Mouse (Mus musculus): Measurements from ENCODE around the gene Tceanc2. TPM values are rescaled to one million over a fixed set of nuclear protein-coding genes. Genes with fewer than 3 reads are reported as not detected.

Tceanc2 gene
- polyA plus RNA-seq (2015; fragmentation: Nextera tagmentation; extraction: Ambion mirVana): 20.5 and 36.9 TPM in 2 replicates

DNA sequence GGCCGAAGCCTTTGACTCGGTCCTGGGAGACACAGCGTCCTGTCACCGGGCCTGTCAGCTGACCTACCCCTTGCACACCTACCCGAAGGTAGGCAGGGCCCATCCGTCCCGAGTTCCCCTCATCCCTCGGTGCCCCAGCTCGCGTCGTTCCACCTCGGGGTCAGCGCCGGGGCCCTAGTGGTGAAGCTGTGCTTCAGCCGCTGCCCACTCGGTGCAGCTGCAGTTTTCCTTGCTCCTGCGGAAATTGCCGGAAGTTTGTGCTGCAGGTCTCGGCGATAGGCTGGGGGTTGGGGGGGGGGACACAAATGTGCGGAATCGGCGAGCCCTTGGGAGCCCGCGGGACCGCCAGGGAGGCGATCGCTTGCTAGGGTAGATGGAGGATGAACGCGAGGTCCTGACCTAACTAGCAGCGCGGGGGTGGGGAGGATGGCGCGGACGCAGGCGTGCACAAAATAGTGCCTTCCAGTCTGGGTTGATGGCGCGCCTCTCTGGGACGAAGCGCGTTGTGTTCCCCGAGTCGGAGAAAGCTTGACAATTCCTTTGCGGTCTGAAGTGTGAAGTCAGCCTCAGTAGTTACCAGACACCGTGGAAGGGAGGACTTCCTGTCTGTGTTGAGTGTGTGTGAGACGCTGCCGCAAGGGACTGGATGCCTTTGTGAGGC is at the start of gene Tceanc2:
TSS of gene Tceanc2 (minus strand) at position 287 of the 661 bp plus-strand sequence.
- H3K27me3 ChIP-seq: no peaks in the 10 kb centered on the region
- WGBS: under 1% methylated on average over 47 of the region's 47 CpGs
- ATAC-seq (ENCODE audit: low read depth): peak; percentile 67
- H3K4me3 ChIP-seq: peak within 1 kb of the TSS; percentile 95
- peaks cover 11% of the 10 kb centered on the region for H3K36me3 ChIP-seq
- no peaks in the 10 kb centered on the region for H3K9me3 ChIP-seq
- H3K4me1 ChIP-seq (replicated peaks): peaks cover 48% of the 10 kb centered on the region
- H3K4me2 ChIP-seq: peak within 1 kb of the TSS; percentile 65
- peak within 1 kb of the TSS; percentile 99 for H3K27ac ChIP-seq (replicated peaks)
- H3K9ac ChIP-seq: peak within 1 kb of the TSS; percentile 94

DNA sequence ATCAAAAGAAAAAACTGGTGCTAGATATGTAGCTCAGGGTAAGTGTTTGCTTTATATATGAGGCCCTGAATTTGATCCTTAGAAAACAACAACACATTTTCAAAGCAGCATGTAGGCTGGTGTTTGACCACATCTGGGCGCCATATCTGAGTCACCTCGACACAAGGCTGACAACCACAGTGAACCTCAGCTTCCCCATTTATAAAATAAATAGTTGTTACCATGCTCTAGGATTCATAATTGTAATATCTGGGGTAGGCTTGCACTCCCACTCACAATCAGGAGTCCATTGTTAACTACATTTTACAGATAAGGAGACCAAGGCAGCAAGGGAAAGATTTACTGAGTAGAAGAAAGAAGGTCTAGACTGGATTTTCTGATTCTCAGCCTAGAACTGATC is 47.4 kb upstream of the Tceanc2 start:
- WGBS: 94% methylated on average over 2 of the region's 2 CpGs
- Histone ChIP-seq H3K4me3 (no peak overlapping the region), H3K9me3 (no peaks in the 10 kb centered on the region), H3K27ac (replicated peaks) (no peak overlapping the region), H3K4me1 (replicated peaks) (no peaks in the 10 kb centered on the region), H3K27me3 (no peaks in the 10 kb centered on the region), H3K9ac (no peak overlapping the region), H3K36me3 (peaks cover 7% of the 10 kb centered on the region), H3K4me2 (no peak overlapping the region)
- no peak for ATAC-seq (ENCODE audit: low read depth)

DNA sequence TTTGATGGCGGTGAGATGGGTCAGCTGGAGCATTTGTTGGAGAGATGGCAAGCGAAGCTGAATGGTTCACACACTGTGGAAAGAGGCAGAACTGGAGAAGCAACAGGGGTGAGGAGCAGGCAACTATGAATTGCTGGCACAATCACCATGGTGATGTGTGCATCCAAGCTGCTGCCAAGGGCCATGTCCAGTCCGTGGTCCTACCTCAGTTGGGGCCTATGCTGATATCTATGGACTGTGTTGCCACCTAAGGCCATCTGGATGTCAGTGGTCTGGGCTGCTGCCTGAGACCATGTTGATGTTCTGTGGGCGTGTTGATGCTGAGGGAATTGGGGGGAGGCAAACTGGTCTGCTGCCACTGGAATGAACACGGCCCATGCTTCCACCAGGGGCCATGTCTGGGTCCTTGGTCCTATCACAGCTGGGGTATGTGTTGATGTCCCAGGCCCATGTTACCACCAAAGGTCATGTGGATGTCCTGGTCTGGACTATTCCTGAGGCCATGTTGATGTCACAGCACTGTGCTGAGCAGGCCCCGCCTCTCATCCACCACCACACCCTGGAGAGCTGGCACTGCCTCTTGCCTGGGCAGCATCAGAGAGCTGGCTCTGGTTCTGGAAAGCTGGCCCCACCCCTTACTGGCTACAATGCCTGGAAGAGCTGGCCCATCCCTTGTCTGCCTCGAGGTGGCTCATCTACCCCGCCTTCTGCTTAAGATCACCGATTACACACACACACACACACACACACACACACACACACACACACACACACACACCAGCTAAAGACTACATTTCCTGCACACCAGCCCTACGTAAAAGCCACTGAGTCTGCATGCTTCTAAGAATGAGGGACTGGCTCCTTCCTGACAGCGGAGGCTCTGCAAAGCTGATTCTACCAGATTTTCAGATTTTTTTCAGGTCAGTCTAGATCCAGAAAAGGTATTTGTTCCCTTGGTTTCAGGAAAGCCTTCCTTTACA is 44.6 kb upstream of the Tceanc2 start:
- Histone ChIP-seq H3K27me3 (no peaks in the 10 kb centered on the region), H3K4me3 (no peak overlapping the region), H3K36me3 (no peaks in the 10 kb centered on the region), H3K9me3 (no peaks in the 10 kb centered on the region), H3K9ac (no peak overlapping the region), H3K27ac (replicated peaks) (no peak overlapping the region), H3K4me1 (replicated peaks) (no peaks in the 10 kb centered on the region), H3K4me2 (no peak overlapping the region)
- no peak for ATAC-seq (ENCODE audit: low read depth)
- WGBS: 84% methylated on average over 11 of the region's 11 CpGs

DNA sequence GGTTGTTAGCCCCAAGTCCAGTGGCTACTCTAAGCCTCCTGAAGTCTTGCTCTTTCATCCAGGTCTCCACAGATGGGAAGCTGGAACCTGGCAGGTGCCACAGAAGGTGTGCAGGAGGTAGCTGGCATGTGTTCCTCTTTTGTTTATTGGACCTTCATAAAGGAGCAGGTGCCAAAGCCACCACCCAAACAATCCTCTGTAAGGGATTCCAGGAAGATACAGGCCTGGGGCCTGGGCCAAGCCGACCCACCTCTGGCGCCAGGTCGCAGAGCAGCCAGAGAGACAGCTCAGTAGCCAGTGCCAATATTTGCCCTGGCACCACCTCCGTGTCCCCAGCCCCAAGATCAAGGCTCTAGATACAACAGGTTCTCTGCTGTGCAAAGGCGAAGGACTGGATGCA is 42.6 kb upstream of the Tceanc2 start:
- Histone ChIP-seq H3K36me3 (no peaks in the 10 kb centered on the region), H3K27me3 (no peaks in the 10 kb centered on the region), H3K4me3 (no peak overlapping the region), H3K4me1 (replicated peaks) (no peaks in the 10 kb centered on the region), H3K4me2 (no peak overlapping the region), H3K27ac (replicated peaks) (no peak overlapping the region), H3K9me3 (no peaks in the 10 kb centered on the region), H3K9ac (no peak overlapping the region)
- ATAC-seq (ENCODE audit: low read depth): no peak
- 89% methylated on average over 5 of the region's 5 CpGs for WGBS

DNA sequence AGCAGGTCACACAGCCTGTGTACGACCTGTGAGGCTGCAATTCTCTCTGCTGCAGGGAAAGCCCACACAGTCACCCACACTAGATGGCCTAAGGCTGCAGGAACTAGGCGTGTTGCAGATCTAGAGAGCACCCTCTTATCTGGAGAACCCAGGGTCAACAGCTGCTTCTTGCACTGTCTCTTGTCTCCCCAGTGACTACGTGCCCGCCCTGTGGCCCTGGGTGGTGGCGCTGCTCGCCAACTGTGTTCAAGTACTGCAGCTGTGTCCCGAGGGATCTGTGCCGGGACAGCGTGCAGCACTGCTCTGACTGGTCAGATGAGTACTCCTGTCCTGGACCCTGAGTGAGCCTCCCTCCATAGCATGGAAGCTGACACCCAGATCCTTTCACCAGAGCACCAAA is 38.7 kb upstream of the Tceanc2 start:
- Histone ChIP-seq H3K4me2 (no peak overlapping the region), H3K4me1 (replicated peaks) (no peaks in the 10 kb centered on the region; the same call in 1 of the 2 replicates), H3K4me3 (no peak overlapping the region), H3K9me3 (no peaks in the 10 kb centered on the region), H3K9ac (no peak overlapping the region), H3K27ac (replicated peaks) (no peak overlapping the region), H3K36me3 (no peaks in the 10 kb centered on the region), H3K27me3 (no peaks in the 10 kb centered on the region)
- 88% methylated on average over 9 of the region's 9 CpGs for WGBS
- ATAC-seq (ENCODE audit: low read depth): no peak

DNA sequence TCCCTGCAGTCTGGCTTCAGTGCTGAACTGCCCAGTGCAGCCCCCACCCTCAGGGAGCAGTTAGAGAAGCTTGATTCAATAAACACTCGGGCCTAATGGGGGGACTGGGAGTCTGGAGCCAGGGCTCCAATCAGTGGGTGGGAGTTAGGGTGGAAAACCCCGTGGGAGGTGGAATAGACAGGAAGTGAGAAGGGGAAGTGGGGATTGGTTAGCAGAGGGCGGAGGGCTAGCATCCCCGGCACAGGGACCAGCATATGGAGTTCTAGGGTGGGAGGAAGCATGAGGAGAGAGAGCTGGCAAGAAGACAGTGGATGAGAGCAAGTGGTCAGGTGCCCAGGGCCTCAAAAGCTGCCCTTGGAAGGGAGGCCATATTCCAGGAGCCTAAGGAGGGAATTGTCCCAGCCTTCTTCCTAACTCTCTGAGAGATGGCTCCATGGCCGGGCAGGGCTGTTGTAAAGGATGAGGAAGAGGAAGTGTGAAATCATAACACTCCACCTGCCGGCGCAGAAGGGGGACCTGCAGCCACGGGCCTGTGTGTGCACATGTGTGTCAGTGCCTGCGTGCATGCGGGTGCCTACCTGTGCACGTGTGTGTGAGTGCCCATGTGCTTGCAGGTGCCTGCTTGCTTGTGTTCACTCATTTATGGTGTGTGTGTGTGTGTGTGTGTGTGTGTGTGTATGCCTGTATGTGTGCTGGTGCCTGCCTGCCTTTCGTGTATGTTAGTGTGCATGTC is 34.5 kb upstream of the Tceanc2 start:
- WGBS: 72% methylated on average over 12 of the region's 12 CpGs
- Histone ChIP-seq H3K27me3 (no peaks in the 10 kb centered on the region), H3K9ac (no peak overlapping the region), H3K36me3 (peaks cover 12% of the 10 kb centered on the region), H3K27ac (replicated peaks) (no peak overlapping the region), H3K9me3 (no peaks in the 10 kb centered on the region), H3K4me2 (no peak overlapping the region), H3K4me1 (replicated peaks) (no peaks in the 10 kb centered on the region; the same call in 1 of the 2 replicates), H3K4me3 (no peak overlapping the region)
- no peak for ATAC-seq (ENCODE audit: low read depth)

DNA sequence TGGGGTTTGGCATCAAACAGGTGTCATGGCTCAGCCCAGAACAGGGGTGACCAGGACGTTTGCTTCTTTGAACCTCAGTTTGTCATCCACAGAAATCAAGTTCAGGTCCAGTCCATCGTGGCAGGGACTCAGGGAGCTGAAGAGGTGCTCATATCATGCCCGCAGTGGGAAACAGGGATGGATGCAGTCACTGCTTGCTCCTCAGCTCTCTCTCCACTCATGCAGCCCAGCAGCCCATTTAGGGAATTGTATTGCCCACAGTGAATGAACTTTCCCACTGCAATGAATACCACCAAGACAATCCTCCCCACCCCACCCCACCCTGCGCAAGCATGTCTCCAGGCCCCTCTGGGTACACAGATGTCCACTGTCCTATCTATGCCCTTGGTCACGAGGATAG is 33.0 kb upstream of the Tceanc2 start:
- WGBS: 84% methylated on average over 5 of the region's 5 CpGs
- Histone ChIP-seq H3K9me3 (no peaks in the 10 kb centered on the region), H3K27me3 (no peaks in the 10 kb centered on the region), H3K4me3 (no peak overlapping the region), H3K27ac (replicated peaks) (no peak overlapping the region), H3K4me2 (no peak overlapping the region), H3K36me3 (peaks cover 22% of the 10 kb centered on the region), H3K9ac (no peak overlapping the region), H3K4me1 (replicated peaks) (no peaks in the 10 kb centered on the region; the same call in 1 of the 2 replicates)
- no peak for ATAC-seq (ENCODE audit: low read depth)

DNA sequence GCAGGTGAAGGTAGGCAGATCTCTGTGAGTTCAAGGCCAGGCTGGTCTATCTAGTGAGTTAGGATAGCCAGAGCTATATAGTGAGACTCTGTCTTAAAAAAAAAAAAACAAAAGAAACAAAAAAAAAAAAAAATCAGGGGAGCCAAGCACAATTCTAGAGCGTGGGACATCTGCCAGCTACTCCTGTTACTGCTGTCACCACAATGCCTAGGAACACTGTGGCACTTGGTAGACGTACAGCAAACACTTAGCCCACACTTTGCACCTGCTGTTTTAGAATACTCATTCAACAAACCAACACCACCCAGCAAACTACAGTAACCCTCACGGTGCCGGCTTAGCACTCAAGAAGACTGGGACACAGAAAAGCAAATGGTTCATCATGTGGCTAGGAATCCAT is 32.5 kb upstream of the Tceanc2 start:
- Histone ChIP-seq H3K9me3 (no peaks in the 10 kb centered on the region), H3K27me3 (no peaks in the 10 kb centered on the region), H3K4me2 (no peak overlapping the region), H3K9ac (no peak overlapping the region), H3K4me3 (no peak overlapping the region), H3K36me3 (peaks cover 27% of the 10 kb centered on the region), H3K4me1 (replicated peaks) (no peaks in the 10 kb centered on the region; the same call in 1 of the 2 replicates), H3K27ac (replicated peaks) (no peak overlapping the region)
- WGBS: 79% methylated on average over 4 of the region's 4 CpGs
- ATAC-seq (ENCODE audit: low read depth): no peak

DNA sequence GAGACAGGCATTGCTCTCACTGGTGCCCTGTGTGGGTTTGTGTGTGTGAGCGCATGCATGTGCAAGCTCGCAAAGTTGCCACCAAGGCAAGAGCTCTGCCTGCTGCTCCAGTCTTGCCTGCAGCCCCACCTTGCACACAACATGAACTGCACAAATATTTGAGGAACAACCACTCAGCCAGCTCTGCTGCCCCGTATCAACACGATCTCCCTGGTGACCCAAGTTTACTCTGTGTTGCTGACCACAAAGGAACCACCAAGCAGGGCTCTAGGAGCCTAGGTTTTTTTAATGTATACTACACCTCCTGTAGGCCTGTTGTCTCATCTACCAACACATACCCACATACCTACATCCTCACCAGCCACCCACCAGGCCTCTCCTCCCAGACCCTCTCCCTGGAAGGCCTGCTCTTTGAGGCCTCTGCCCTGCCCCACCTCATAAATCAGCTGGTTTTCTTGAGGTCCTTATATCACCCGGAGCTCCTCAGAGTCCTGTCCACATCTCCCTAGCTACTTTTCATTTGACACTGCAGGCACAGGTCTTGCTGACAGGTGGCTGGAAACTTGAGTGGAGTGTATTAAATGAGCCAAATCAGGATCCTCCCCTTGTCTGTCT is 31.7 kb upstream of the Tceanc2 start:
- H3K9me3 ChIP-seq: no peaks in the 10 kb centered on the region
- no peaks in the 10 kb centered on the region for H3K27me3 ChIP-seq
- H3K9ac ChIP-seq: no peak overlapping the region
- H3K36me3 ChIP-seq: peaks cover 35% of the 10 kb centered on the region
- no peak for ATAC-seq (ENCODE audit: low read depth)
- no peak overlapping the region for H3K4me2 ChIP-seq
- no peak overlapping the region for H3K27ac ChIP-seq (replicated peaks)
- 80% methylated on average over 5 of the region's 5 CpGs for WGBS
- H3K4me1 ChIP-seq (replicated peaks): no peaks in the 10 kb centered on the region; the same call in 1 of the 2 replicates
- H3K4me3 ChIP-seq: no peak overlapping the region

DNA sequence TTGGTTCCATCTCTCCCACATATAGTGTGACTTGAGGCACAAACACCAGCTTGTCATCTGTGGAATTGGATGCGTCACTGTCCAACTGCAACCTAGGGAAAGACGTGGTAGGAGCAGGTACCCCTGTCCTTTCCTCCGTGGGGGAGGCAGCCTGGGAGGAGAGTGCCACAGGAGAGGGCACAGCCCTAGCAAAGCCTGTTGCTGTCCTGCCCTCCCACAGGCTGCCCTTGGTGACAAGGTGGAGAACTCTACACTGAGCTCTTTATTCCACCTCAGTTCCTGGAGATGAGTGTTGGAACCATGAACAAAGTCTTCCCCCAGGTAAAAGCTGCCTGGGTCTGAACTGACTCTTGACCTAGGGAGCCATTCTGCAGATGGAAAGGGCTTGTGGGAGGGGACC is 30.0 kb upstream of the Tceanc2 start, which contains the start of gene Ldlrad1:
TSS of gene Ldlrad1 (plus strand) at position 301 of the 400 bp plus-strand sequence.
- Histone ChIP-seq H3K4me3 (no peak within 1 kb of the TSS), H3K9me3 (no peaks in the 10 kb centered on the region), H3K4me2 (no peak within 1 kb of the TSS), H3K27ac (replicated peaks) (no peak within 1 kb of the TSS), H3K9ac (no peak within 1 kb of the TSS), H3K27me3 (no peaks in the 10 kb centered on the region), H3K36me3 (peaks cover 52% of the 10 kb centered on the region), H3K4me1 (replicated peaks) (no peaks in the 10 kb centered on the region; the same call in 1 of the 2 replicates)
- 95% methylated on average over 3 of the region's 3 CpGs for WGBS
- no peak for ATAC-seq (ENCODE audit: low read depth)

DNA sequence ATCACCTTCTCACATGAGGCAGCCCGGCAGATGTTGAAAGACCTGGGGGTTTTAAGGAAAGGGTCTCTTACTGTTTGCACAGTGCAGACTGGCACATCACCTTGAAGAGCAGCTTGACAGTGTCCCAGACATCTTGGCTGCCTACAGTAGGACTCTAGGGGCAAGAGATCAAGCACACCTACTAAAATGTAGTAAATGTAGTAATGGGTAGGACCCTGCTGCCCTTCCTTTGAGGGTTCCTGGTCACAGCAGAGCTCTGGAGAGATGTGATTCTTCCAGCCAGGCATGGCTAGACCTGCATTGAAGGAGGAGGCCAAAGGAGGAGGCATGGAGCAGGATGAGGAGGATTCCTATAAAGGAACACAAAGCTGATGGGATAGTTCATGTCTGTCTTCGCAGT is 28.1 kb upstream of the Tceanc2 start:
- WGBS: 95% methylated on average over 2 of the region's 2 CpGs
- H3K36me3 ChIP-seq: peaks cover 71% of the 10 kb centered on the region
- no peak for ATAC-seq (ENCODE audit: low read depth)

More for the DNA sequence above, 28.1 kb upstream of the Tceanc2 start:
- Histone ChIP-seq H3K9ac (no peak overlapping the region), H3K9me3 (no peaks in the 10 kb centered on the region), H3K4me2 (no peak overlapping the region), H3K27ac (replicated peaks) (no peak overlapping the region), H3K4me1 (replicated peaks) (no peaks in the 10 kb centered on the region), H3K27me3 (no peaks in the 10 kb centered on the region), H3K4me3 (no peak overlapping the region)

Data from neural tube, embryonic 13.5 days (tissue).